Mouse (Mus musculus): ENCODE measurements around the gene Olfr549.

The Olfr549 gene

DNA sequence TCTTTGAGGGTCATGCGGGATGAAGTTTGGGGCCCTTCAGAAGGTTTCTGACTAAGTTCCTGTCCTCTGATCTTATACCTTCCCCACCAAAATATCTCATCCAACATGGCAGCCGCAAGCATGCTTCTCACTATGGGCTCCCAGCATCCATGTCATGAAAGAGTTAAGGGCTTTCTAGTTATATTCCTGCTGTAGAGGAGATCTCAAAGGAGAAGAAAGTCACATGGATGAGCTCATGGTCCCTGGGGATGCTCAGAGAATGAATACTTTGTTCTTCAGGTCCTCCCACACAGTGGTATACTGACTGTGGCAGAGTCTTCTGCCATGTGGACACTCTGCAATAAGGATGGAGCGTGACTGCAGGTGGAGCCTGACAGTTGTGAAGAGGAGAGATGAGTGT is at the start of gene Olfr549:
TSS of gene Olfr549 (plus strand) at position 301 of the 400 bp plus-strand sequence.
- no peak for DNase-seq (ENCODE audit: low spot score)

DNA sequence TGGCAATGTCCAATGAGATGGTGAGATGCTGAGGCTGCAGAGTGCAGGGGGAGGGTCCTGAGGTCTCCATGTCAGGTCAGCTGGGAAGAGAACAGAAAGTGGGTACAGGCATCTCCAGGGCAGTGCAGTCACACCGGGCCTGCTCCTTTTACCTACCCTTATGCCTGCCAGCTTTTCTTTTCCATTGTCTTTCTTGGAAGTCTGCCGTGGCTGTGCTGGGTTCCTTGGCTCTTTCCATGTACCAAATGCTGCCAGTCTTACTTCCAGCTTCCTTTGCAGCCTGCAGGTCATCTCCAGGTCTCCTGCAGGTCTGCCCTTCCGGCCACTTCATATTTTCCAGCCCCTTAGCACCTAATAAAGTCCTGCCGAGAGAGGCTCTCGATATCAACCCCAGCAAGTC is 47.7 kb upstream of the Olfr549 start:
- DNase-seq (ENCODE audit: low spot score), result no peak

DNA sequence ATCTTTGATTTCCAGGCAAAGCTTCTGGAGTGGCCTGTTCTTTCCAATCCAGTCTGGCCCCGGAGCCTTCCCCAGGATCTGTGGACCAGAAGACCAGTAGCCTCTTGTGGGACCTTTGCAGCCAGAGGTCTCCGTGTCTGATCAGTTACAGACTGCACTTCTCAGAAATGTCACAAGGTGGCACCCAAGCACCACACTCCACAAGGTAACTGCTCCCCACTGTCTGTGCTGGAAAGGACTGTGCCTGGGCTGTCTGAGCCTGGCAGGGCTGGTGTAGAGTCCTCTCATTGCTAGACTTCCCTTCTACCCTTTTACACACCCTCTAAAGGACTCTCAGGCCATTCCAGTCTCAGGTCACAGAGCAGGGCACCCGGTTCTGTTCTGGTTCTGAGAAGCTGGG is 42.8 kb upstream of the Olfr549 start:
- DNase-seq (ENCODE audit: low spot score), result peak; percentile 63

DNA sequence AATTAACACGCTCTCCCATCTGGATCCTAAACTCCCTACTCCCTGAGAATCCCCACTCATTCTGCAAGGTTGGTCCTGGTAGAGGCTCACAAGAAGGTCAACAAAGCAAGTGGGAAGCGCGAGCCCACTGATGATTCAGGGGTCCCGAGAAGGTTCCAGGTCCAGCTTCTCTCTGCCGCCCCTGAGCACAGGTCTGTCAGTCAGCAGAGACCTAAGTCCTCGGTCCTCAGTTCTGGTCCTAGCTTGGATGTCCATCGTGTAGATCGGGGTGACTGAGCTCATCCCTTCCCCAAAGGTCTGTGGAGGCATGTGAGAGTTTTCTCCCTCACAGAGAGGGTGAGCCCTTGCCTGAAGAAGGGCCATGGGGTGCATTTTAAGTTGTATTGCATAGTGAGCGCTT is 41.6 kb upstream of the Olfr549 start:
- DNase-seq (ENCODE audit: low spot score), result no peak

DNA sequence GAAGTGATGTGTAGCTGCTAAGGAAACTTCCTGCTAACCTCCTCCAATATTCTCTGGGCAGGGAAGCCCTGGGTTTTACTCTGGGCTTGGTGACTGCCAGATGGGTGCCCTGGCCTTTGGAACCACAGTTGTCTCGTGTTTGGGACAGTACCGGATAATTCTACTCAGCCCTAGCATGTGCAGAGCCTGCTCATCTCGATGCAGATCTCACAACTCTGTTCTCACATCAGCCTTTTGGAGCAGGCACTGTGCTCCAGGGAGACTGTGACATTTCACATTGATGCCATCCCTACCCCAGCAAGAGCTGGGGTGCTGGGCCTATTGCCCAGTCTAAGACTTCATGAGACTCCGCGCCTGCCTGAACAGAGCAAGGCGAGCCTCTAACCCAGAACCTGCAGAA is 41.0 kb upstream of the Olfr549 start:
- no peak for DNase-seq (ENCODE audit: low spot score)

DNA sequence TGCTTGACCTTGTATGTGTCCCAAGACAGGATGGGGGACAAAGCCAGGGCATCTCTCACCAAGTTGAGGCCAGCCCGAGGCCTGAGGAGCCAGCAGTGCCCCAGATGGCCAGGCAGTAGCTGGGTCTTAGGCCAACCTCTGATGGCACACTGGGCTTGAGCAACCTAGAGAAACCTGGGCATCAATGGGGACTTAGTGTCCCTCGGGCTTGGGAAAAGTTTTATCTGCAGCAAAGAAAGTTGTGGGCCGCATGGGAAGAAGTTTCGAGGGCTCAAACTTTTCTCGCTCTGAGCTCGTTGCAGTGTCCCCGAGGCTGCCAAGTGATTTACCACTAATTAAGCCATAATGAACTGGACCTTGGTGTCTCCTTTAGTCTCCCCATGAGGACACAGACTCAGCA is 39.9 kb upstream of the Olfr549 start:
- DNase-seq (ENCODE audit: low spot score), result no peak

DNA sequence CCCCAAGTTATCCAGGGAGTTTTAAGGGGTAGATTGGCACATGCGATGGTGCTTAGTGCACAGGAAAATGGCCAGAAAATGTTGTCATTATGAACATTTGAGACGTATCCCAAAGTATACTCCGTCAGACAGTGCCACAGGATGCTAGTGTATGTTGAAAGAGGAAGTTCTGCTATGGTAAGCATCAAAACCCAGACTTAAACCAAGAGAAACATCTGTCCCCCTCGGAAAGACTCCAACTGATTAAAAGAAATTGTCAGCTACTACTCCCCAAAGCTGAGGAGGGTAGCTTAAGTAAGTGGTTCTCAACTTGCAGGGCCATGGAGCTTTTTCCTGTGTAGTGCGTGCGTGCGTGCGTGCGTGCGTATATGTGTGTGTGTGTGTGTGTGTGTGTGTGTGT is 37.7 kb upstream of the Olfr549 start:
- no peak for DNase-seq (ENCODE audit: low spot score)

DNA sequence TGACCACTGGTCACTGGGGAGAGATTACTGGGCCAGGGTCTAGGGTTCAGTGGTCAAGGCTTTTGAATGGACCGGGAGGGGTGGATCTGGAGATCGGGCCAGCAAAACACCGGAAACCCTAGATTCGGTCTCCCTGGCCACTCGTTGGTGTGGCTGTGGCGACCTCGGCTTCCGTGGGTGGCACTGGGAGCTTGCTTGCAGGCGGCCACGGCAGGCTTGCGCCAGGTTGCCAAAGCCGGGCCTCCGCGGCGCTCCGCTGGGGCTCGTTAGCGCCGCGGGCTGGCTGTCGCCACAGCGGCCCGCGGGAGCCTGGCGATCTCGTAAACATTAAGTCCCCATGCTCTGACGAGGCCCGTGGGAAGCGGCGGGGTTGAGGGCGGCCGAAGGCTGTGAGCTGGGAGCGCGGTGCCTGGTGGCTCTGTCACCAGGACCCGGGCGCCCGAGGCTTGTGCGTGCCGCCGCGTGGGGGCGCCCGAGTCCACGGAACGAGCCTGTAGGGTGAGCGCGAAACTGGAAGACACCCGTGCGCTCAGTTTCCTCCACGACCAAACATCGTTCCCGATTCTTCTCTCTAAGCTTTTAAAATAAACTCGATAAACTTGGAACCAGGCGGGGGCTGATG is 36.7 kb upstream of the Olfr549 start:
- peak; percentile 84 for DNase-seq (ENCODE audit: low spot score)

DNA sequence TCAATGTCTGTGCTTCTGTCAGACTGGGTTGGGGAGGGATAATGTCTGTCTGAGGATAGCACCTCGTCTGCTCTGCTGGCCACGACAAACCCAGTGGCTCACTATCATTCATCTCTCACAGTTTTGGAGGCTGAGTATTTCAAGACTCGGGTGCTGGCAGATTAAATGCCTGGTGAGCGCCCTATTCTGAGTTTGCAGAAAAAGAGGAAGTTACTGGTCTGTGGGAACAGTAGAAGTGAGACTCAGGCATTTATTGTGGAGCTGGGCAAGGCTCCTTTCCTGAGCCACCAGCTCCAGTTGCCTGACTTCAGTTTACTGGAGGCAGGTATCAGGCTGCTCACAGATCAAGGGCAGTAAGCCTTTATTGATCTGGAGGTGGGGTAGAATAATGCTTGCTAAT is 35.5 kb upstream of the Olfr549 start:
- DNase-seq (ENCODE audit: low spot score), result no peak

DNA sequence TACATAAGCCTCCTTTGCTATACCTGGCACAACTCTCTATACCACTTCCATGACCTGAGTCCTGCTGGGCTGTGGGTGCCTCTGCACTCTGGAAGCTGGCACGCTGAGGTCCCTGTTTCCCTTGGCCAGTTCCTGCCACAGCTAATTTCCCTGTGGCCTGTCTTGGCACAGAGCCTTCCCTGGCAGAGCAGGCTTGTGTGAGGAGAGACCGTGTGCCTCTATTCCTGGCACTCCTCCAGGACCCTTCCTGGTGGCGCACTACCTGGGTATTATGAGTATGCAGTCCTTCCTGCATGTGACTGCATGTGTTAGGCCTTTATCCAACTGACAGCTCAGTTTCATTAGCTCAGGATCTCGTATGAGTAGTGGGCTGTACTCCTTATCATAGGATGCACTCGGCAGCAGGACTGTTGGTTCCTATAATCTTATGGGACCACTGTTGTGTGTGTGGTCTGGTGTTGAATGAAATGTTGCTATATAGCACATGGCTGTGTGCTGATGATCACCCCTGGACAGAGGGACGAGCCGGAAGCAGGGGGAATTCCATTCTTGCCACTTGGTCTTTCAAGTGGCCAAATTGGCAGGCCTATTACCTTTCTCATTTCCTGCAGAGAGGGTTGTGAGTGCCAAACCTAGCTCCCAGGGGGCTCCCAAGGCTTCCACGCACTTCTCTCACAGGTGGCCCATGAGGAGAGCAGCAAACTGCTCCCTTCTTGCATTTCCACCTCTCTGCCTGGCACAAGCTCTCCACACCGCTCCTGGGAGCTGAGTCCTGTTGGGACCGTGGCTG is 33.2 kb upstream of the Olfr549 start:
- peak; percentile 14 for DNase-seq (ENCODE audit: low spot score)

DNA sequence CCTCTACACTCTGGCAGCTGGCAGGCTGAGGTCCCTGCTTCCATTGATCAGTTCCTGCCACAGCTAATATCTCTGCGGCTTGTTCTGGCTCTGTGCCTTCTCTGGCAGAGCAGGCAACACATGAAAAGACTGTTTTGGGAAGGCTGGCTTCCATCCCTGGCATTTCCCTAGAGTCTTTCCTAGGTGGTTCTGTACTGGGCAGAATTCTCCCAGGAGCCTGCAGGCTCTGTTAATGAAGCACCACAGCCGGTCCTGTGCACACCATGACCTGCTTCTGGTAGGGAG is 32.7 kb upstream of the Olfr549 start:
- no peak for DNase-seq (ENCODE audit: low spot score)

DNA sequence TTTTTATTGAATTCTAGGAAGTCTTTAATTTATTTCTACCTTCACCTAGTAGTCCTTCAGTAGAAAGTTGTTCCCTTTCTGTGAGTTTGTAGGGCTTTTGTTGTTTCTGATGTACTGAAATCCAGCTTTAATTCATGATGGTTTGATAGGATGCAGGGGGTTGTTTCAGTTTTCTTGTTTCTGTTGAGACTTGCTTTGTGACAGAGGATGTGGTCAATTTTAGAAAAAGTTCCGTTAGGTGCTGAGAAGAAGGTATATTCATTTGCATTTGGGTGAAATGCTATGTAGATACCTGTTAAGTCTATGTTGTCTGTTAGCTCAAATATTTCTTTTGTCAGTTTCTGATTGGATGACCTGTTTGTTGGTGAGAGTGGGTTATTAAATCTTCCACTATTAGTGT is 20.6 kb upstream of the Olfr549 start:
- DNase-seq (ENCODE audit: low spot score), result no peak

DNA sequence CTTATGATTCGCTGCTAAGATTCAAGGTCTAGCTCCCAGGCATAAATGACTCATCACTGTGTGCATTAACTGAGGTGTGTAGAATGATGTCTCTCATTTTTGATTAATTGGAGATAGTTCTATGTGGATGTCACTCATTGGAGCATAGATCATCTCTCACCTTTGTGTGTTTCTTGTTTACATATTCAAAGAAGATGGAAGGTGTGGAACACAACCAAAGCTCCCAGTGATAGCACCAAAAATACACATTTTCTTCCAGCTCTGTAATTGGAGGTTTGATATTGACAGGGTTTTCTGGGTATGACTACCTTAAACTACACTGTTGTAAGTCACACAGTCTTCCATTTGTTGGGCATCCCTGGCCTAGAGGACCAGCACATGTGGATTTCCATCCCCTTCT is 15.2 kb upstream of the Olfr549 start, which contains the start of gene Olfr547:
TSS of gene Olfr547 (plus strand) at position 301 of the 400 bp plus-strand sequence.
- no peak for DNase-seq (ENCODE audit: low spot score)

DNA sequence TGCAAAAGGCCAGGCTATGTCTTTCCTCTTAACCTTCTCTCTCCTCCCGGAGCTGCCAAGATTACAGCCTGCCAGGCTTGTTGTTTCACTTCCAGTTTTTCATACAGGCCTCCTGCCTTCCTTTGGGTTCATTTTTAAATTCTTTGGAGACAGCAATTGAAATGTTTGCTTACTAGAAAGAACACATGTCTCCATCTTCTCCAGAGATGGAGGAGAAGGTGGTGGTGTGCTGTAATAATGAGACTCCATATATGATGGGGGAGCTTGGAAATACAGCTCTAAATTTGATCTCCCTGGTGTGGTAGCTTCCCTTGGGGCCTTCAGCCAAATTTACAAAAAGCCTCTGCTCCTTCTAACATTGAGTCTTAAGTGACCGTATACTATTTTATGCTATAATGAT is 9.1 kb upstream of the Olfr549 start, which contains the start of gene Olfr548-ps1:
TSS of gene Olfr548-ps1 (plus strand) at position 301 of the 400 bp plus-strand sequence.
- no peak for DNase-seq (ENCODE audit: low spot score)

DNA sequence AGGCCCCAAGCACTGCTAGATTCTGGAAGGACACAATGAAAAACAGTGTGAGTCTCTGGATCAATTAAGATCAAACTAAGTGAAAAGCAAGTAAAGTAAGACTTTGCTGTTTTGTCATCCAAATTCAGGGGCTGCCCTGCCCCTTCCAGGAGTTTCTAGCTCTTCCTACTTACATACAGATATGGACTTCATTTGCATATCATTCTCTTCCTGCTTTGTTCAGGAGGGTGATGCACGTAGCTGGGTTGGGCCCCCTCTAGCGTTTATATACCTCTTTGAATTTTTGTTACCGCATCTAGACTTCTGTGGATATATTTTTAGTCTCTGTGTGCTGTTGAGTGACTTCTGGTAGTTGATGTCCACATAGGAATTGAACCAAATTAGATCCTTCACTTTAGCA is 8.4 kb upstream of the Olfr549 start:
- DNase-seq (ENCODE audit: low spot score), result no peak

DNA sequence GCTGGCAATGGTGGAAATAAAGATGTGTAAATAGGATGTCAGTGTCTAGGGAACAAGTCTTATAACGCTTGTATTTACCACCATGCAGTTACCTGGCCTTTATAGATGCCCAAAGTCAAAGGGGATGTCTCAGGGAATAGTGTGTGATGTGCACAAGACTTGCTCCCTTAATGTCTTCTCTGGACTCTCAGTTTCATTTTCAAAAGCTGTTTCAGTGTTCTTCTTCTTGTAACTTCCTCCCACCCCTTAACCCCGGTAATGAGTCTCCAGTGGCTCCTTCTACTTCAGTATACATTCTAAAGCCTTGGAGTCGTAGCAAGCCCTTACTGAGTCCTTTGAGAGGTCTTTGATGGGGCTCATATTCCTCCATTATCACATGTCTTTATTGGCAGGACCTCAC is 3.6 kb downstream of the Olfr549 start:
- DNase-seq (ENCODE audit: low spot score), result no peak

DNA sequence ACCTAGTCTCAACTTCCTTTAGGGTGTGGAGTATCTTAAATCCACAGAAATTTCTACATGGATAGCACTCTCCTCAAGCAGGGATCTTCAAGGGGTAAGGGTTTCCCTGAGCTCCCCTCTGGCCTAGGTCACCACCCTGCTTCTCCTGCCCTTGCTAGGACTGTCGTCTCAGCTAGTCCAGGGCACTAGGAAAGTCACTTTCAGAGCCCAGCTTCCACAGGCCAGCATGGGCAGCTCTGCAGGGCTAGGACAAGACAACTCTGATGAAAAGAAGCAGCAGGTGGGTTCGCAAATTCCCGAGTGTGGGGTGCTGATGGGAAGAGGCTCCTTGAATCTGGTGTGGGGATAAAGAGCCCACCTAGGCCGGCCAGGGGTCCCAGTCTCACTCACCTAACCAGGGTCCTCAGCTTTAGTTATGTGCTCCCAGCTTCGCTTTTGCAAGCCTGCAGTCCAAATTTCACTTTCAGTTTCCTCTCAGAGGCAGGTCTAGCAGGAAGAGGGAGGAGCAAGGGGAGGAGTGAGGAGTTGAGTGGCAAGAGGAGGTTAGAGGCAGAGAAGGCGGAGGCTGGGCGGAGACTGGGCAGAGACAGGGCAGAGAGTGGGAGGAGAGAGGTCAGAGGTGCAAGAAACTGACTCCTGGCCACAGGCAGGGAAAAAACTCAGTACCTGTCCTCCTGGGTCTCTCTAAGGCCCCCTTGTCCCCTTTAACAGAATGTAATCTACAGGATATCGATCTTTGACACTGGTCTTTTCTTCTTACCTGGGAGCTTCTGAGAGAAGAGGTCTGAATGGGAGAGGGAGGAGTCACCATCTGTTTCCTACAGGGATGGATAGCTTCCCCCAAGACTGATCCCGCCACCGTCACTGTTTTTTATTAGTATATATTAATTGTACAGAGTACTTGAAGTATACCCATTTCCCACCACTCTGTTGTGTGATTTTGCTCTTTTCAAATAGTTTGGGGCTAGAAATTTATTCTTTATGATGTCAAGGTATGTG is 15.6 kb downstream of the Olfr549 start, which contains the start of gene Trim21:
TSS of gene Trim21 (minus strand) at position 488 of the 999 bp plus-strand sequence.
- peak; percentile 73 for DNase-seq (ENCODE audit: low spot score)

DNA sequence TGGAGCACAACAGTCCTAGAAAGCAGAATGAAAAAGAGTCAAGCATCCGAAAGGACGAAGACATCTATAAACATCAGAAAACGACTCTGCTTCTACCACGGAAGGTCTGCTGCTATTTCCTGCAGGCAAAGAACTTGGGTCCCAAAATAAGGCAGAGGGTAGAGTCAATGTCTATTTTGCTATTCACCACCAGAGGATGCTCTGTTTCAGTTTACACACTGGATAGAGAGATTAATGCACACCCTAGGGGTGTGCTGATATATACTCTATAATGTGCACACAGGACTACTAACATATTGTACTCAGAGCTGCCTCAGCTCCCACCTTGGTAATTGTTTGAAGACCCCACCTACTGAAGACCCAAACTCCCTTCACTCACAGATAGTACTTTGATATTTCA is 16.5 kb downstream of the Olfr549 start:
- no peak for DNase-seq (ENCODE audit: low spot score)

DNA sequence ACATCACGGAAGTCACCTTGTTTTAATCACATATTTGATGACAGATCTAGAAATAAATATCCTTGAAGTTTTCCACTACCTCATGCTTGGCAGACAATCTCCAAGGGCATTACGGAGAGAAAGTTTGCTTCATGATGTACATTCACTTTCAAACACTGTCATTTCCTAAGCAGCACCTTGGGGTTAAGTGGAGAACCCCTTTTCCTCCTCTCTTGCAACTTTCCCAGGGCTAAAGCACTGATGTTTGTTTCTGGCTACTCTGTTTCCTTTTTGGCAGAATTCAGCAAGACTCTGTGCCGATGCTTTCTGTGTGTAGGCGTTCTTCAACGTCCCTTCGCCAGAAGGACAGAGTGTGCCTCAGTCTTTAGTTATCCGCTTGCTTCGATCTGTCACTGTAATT is 21.5 kb downstream of the Olfr549 start, which contains the start of gene Olfr550:
TSS of gene Olfr550 (plus strand) at position 301 of the 400 bp plus-strand sequence.
- no peak for DNase-seq (ENCODE audit: low spot score)

DNA sequence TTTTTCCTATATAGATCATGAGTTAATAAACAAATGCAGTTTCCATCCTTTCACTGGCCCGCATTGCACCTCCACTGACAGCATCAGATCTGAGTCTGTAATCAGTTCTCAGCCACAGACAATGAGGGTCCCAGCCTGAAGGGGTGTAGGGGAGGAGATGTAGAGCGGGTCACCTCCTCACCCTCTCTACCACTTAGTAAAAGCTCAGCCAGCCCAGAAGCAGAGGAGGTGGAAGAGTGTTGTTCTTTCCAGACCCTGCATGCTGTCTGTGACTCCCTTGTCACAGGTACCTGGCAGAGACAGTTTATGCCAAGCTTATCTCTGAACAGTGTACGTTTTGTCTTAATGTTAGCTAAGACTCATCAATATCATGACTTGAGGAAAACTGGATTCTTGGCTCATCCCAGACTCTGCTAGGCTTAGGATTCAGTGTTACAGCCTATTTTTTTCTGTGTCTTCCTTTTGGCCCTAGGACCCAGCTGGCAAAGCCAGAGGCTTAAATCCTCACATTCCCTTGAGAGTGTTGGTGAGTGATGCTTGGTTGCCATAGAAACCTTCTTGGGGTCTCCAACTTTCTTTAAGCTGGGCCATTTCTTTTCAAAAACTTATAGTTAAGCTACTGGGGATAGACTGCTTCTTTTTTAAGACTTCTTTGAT is 23.6 kb downstream of the Olfr549 start:
- no peak for DNase-seq (ENCODE audit: low spot score)

DNA sequence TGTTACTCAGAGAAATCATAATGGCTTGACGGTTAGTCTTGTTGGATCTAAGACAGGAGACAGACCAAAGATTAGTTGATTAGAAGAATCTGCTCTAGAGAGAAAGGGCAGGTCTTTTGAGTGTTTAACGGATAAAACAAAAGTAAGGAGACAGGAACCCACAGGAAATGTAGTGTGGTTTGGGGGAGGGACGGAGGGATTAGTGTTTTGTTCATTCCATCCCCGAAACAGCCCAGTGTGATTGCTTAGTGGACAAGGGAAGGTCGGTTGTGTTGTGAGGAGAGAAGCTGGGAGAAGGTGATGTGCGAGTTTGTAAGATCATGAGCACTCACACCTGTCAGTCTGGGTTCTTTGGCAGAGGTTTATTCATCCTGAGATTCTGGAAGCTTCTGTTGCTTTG is 26.3 kb downstream of the Olfr549 start:
- DNase-seq (ENCODE audit: low spot score), result no peak

DNA sequence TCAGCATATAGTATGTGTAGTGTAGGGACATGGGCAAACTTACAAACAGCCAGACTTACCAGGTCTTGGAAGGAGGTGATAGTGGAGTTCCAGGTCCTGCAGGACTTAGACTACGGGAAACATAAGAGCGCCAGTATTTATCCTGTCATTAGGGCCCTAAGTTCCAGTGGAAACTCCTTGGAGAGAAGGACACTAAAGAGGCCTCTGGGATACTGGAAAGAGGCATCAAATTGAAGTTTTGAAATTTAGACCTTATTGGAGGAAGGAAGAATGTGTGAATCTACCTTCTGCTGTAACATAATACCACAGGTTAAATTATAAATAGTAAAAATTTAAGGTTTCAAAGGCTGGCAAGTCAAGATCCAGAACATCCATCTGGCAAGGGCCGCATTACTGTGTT is 42.1 kb downstream of the Olfr549 start, which contains the start of gene Olfr551:
TSS of gene Olfr551 (minus strand) at position 101 of the 400 bp plus-strand sequence.
- no peak for DNase-seq (ENCODE audit: low spot score)

All from ovary, postnatal 14 days (tissue).